Mouse (Mus musculus) liver, embryonic 15.5 days (tissue): ENCODE measurements around the gene Klc1. TPM values are rescaled to one million over a fixed set of nuclear protein-coding genes. Genes with fewer than 3 reads are reported as not detected.
A peak's percentile ranks its signal among the peaks of the same experiment; 100 is the strongest.

ENCODE experiments used
- ATAC-seq: fragments of 200-750 bp; cut with Nextera tagmentation; 2 replicates; pipeline ENCODE4 v1.8.0; 2017; ENCODE audit warnings: moderate number of reproducible peaks, mild to moderate bottlenecking, moderate library complexity; ENCODE audit not compliant: insufficient read depth
- H3K27ac ChIP-seq: fragments of 300-500 bp; sonication (generic); replicated peaks from 2 replicates; pipeline ENCODE4 v1.5.1; 2015; ENCODE audit warnings: mild to moderate bottlenecking, inconsistent platforms
- H3K27me3 ChIP-seq: fragments of 300-500 bp; sonication (generic); 2 replicates; pipeline ENCODE4 v1.6.1; 2015; ENCODE audit warnings: mild to moderate bottlenecking, inconsistent platforms
- H3K36me3 ChIP-seq: fragments of 300-500 bp; sonication (generic); replicated peaks from 2 replicates; pipeline ENCODE4 v1.6.1; 2015; ENCODE audit warnings: moderate library complexity, mild to moderate bottlenecking, inconsistent platforms
- H3K4me1 ChIP-seq: fragments of 300-500 bp; sonication (generic); replicated peaks from 2 replicates; pipeline ENCODE4 v1.6.1; 2015; ENCODE audit warnings: inconsistent platforms
- H3K4me2 ChIP-seq: fragments of 300-500 bp; sonication (generic); 2 replicates; pipeline ENCODE4 v1.6.1; 2015; ENCODE audit warnings: moderate library complexity, mild to moderate bottlenecking, inconsistent platforms
- H3K4me3 ChIP-seq: fragments of 300-500 bp; sonication (generic); replicated peaks from 2 replicates; pipeline ENCODE4 v1.5.1; 2015; ENCODE audit warnings: mild to moderate bottlenecking, inconsistent platforms
- H3K9ac ChIP-seq: fragments of 300-500 bp; sonication (generic); 2 replicates; pipeline ENCODE4 v1.6.1; 2015; ENCODE audit warnings: moderate library complexity, mild to moderate bottlenecking, inconsistent platforms
- H3K9me3 ChIP-seq: fragments of 300-500 bp; sonication (generic); replicated peaks from 2 replicates; pipeline ENCODE4 v1.6.1; 2016; ENCODE audit warnings: inconsistent platforms
- WGBS: fragments of 180-500 bp; shearing (Covaris S2); methylation state at CpG from one replicate; pipeline ENCODE4 v1.1.7; 2015; ENCODE audit warnings: mixed read lengths; ENCODE audit not compliant: insufficient replicate concordance; 5-methylcytosine and 5-hydroxymethylcytosine counted together
- polyA plus RNA-seq: library from polyadenylated mRNA; unstranded; fragments of >200 nt; fragmentation: Nextera tagmentation; extraction: Ambion mirVana; gene quantifications from 2 replicates; pipeline ENCODE4 v1.2.1, GENCODE M21; 2015

Gene Klc1
- polyA plus RNA-seq, 1 experiment from 2014 or later = 18.3 TPM

GRCm38 (mm10) chr12:111816528-111816927 is 57.9 kb downstream of the Klc1 start:
- ATAC-seq = no peak
- Histone ChIP-seq H3K27me3 (no peaks in the 10 kb centered on the region), H3K36me3 (peaks cover 18% of the 10 kb centered on the region), H3K4me1 (peaks cover 91% of the 10 kb centered on the region), H3K9me3 (no peaks in the 10 kb centered on the region), H3K4me2 (peak overlapping the region; percentile 89), H3K27ac (peak overlapping the region; percentile 98), H3K9ac (peak overlapping the region; percentile 82), H3K4me3 (peak overlapping the region; percentile 77)
- WGBS = 63% methylated on average over 13 of the region's 13 CpGs

GRCm38 (mm10) chr12:111816967-111817366 is 58.3 kb downstream of the Klc1 start:
- H3K36me3 ChIP-seq = peaks cover 21% of the 10 kb centered on the region
- no peaks in the 10 kb centered on the region for H3K27me3 ChIP-seq
- H3K9ac ChIP-seq = peak overlapping the region; percentile 82; the same call in 1 of the 2 replicates
- WGBS = 6% methylated on average over 9 of the region's 9 CpGs
- peaks cover 91% of the 10 kb centered on the region for H3K4me1 ChIP-seq
- H3K4me3 ChIP-seq = peak overlapping the region; percentile 77
- H3K9me3 ChIP-seq = no peaks in the 10 kb centered on the region
- H3K4me2 ChIP-seq = peak overlapping the region; percentile 89
- peak overlapping the region; percentile 98 for H3K27ac ChIP-seq
- ATAC-seq = peak; percentile 10

GRCm38 (mm10) chr12:111817991-111818390 is 59.3 kb downstream of the Klc1 start:
- Histone ChIP-seq H3K4me3 (no peak overlapping the region), H3K27me3 (no peaks in the 10 kb centered on the region), H3K9me3 (no peaks in the 10 kb centered on the region), H3K4me1 (peaks cover 91% of the 10 kb centered on the region), H3K9ac (no peak overlapping the region), H3K27ac (peak overlapping the region; percentile 98), H3K36me3 (peaks cover 31% of the 10 kb centered on the region), H3K4me2 (peak overlapping the region; percentile 89)
- no peak for ATAC-seq
- WGBS = 68% methylated on average over 8 of the region's 8 CpGs

- Histone ChIP-seq H3K27ac (no peak overlapping the region), H3K9ac (no peak overlapping the region), H3K27me3 (no peaks in the 10 kb centered on the region), H3K4me1 (peaks cover 81% of the 10 kb centered on the region), H3K9me3 (no peaks in the 10 kb centered on the region), H3K36me3 (peaks cover 51% of the 10 kb centered on the region), H3K4me3 (no peak overlapping the region), H3K4me2 (no peak overlapping the region)
- no peak for ATAC-seq
- WGBS = 74% methylated on average over 8 of the region's 8 CpGs
Observed at GRCm38 (mm10) chr12:111819936-111820335, 61.3 kb downstream of the Klc1 start.

GRCm38 (mm10) chr12:111820708-111821107 is 62.1 kb downstream of the Klc1 start:
- no peak overlapping the region for H3K27ac ChIP-seq
- no peak for ATAC-seq
- H3K36me3 ChIP-seq = peaks cover 58% of the 10 kb centered on the region
- H3K27me3 ChIP-seq = no peaks in the 10 kb centered on the region
- WGBS = 62% methylated on average over 7 of the region's 7 CpGs
- peaks cover 73% of the 10 kb centered on the region for H3K4me1 ChIP-seq
- no peak overlapping the region for H3K9ac ChIP-seq
- no peak overlapping the region for H3K4me3 ChIP-seq
- no peak overlapping the region for H3K4me2 ChIP-seq
- no peaks in the 10 kb centered on the region for H3K9me3 ChIP-seq

GRCm38 (mm10) chr12:111821931-111822330 is 63.3 kb downstream of the Klc1 start:
- Histone ChIP-seq H3K9ac (no peak overlapping the region), H3K27ac (no peak overlapping the region; the same call in 1 of the 2 replicates), H3K36me3 (peaks cover 71% of the 10 kb centered on the region), H3K4me3 (no peak overlapping the region), H3K4me1 (peaks cover 61% of the 10 kb centered on the region), H3K4me2 (no peak overlapping the region), H3K27me3 (no peaks in the 10 kb centered on the region), H3K9me3 (no peaks in the 10 kb centered on the region)
- ATAC-seq = no peak
- WGBS = 79% methylated on average over 4 of the region's 4 CpGs

GRCm38 (mm10) chr12:111827556-111827955 is 68.9 kb downstream of the Klc1 start:
- H3K27ac ChIP-seq = no peak overlapping the region
- H3K4me3 ChIP-seq = no peak overlapping the region
- H3K9me3 ChIP-seq = no peaks in the 10 kb centered on the region
- no peak overlapping the region for H3K9ac ChIP-seq
- H3K36me3 ChIP-seq = peaks cover 90% of the 10 kb centered on the region
- H3K4me1 ChIP-seq = peaks cover 38% of the 10 kb centered on the region
- 84% methylated on average over 12 of the region's 12 CpGs for WGBS
- no peak for ATAC-seq
- H3K27me3 ChIP-seq = no peaks in the 10 kb centered on the region
- no peak overlapping the region for H3K4me2 ChIP-seq

- Histone ChIP-seq H3K4me2 (no peak overlapping the region), H3K27me3 (no peaks in the 10 kb centered on the region), H3K4me1 (peaks cover 52% of the 10 kb centered on the region), H3K27ac (0 out of 2 replicates have a peak overlapping the region, but pooled peaks have one; percentile 29), H3K9ac (no peak overlapping the region), H3K4me3 (no peak overlapping the region), H3K9me3 (no peaks in the 10 kb centered on the region), H3K36me3 (peaks cover 83% of the 10 kb centered on the region)
- WGBS = 84% methylated on average over 5 of the region's 5 CpGs
- ATAC-seq = no peak
Observed at GRCm38 (mm10) chr12:111829447-111829846, 70.8 kb downstream of the Klc1 start.

GRCm38 (mm10) chr12:111829954-111830353 is 71.3 kb downstream of the Klc1 start:
- Histone ChIP-seq H3K27ac (0 out of 2 replicates have a peak overlapping the region, but pooled peaks have one; percentile 9), H3K9ac (no peak overlapping the region), H3K36me3 (peaks cover 83% of the 10 kb centered on the region), H3K4me2 (no peak overlapping the region), H3K4me1 (peaks cover 53% of the 10 kb centered on the region), H3K4me3 (no peak overlapping the region), H3K9me3 (no peaks in the 10 kb centered on the region), H3K27me3 (no peaks in the 10 kb centered on the region)
- ATAC-seq = no peak
- 83% methylated on average over 9 of the region's 9 CpGs for WGBS

GRCm38 (mm10) chr12:111830375-111830774 is 71.7 kb downstream of the Klc1 start:
- peaks cover 83% of the 10 kb centered on the region for H3K36me3 ChIP-seq
- H3K4me1 ChIP-seq = peaks cover 53% of the 10 kb centered on the region
- no peak overlapping the region for H3K9ac ChIP-seq
- no peaks in the 10 kb centered on the region for H3K9me3 ChIP-seq
- H3K4me3 ChIP-seq = no peak overlapping the region
- H3K27me3 ChIP-seq = no peaks in the 10 kb centered on the region
- H3K4me2 ChIP-seq = no peak overlapping the region
- H3K27ac ChIP-seq = 0 out of 2 replicates have a peak overlapping the region, but pooled peaks have one; percentile 9
- 39% methylated on average over 10 of the region's 10 CpGs for WGBS
- peak; percentile 41 for ATAC-seq

GRCm38 (mm10) chr12:111832643-111833042 is 74.0 kb downstream of the Klc1 start:
- 0 out of 2 replicates have a peak overlapping the region, but pooled peaks have one; percentile 16 for H3K9ac ChIP-seq
- no peaks in the 10 kb centered on the region for H3K9me3 ChIP-seq
- H3K4me3 ChIP-seq = no peak overlapping the region
- H3K27me3 ChIP-seq = no peaks in the 10 kb centered on the region
- no peak overlapping the region for H3K4me2 ChIP-seq
- peaks cover 57% of the 10 kb centered on the region for H3K4me1 ChIP-seq
- WGBS = 51% methylated on average over 5 of the region's 5 CpGs
- H3K27ac ChIP-seq = peak overlapping the region; percentile 77
- peaks cover 82% of the 10 kb centered on the region for H3K36me3 ChIP-seq
- ATAC-seq = no peak

GRCm38 (mm10) chr12:111833457-111833856 is 74.8 kb downstream of the Klc1 start:
- Histone ChIP-seq H3K9ac (peak overlapping the region; percentile 47), H3K27ac (peak overlapping the region; percentile 77), H3K4me2 (peak overlapping the region; percentile 60), H3K9me3 (no peaks in the 10 kb centered on the region), H3K4me1 (peaks cover 57% of the 10 kb centered on the region), H3K4me3 (peak overlapping the region; percentile 37), H3K27me3 (no peaks in the 10 kb centered on the region), H3K36me3 (peaks cover 78% of the 10 kb centered on the region)
- 39% methylated on average over 10 of the region's 10 CpGs for WGBS
- ATAC-seq = peak; percentile 91
